Mouse (Mus musculus) stomach, postnatal 0 days (tissue): ENCODE data around the gene Cdh1.

ENCODE experiments used
- CTCF ChIP-seq: IDR thresholded peaks from 2 replicates; pipeline ENCODE4 v1.5.1; 2016; ENCODE audit warnings: antibody characterized with exemption, low read depth, mild to moderate bottlenecking, moderate library complexity
- EP300 ChIP-seq: optimal IDR thresholded peaks from 2 replicates; pipeline ENCODE3; 2016; ENCODE audit warnings: antibody characterized with exemption

DNA sequence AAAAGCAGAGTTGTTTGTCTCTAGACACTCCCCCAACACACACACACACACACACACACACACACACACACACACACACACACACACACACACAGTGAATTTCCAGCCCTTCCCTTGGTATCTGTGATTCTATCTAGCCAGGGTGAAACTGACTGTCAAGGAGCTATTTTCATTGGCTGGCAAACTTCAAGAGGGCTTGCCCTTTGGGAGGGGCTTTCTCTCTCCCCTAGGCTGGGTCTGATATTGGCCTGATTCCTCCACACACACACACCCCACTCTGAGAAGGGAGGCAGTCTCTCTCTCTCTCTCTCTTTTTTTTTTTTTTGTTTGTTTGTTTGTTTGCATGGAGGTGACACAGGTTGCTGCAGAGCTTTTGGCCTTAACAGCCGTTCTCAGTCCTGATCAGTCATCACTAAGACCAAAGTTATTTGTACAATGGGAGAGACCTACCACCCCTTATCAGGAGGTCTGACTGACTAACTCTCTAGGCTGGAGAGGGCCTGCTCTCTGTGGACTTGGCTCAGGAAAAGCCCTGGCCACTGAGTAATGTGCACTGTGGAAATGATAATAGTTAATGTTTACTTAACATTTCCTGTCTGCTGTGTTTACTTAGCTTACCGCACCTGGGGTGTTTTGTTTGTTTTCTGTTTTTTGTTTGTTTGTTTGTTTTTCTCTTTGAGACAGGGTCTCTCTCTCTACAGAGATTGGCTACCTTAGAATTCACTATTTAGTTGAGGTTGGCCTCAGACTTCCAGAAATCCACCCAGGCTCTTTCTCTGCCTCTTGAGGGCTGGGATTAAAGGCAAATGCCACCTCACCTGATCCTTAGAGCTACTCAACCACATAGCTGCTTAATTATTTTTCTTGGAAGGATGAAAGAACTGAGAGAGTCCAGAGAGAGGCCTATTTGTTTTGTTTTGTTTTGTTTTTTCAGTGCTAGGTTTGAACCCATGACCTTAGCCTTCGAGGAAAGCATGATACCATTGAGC, 14.4 kb upstream of the Cdh1 start:
- TF ChIP-seq EP300 (no peak), CTCF (no peak)
